In the genomic region with DNA sequence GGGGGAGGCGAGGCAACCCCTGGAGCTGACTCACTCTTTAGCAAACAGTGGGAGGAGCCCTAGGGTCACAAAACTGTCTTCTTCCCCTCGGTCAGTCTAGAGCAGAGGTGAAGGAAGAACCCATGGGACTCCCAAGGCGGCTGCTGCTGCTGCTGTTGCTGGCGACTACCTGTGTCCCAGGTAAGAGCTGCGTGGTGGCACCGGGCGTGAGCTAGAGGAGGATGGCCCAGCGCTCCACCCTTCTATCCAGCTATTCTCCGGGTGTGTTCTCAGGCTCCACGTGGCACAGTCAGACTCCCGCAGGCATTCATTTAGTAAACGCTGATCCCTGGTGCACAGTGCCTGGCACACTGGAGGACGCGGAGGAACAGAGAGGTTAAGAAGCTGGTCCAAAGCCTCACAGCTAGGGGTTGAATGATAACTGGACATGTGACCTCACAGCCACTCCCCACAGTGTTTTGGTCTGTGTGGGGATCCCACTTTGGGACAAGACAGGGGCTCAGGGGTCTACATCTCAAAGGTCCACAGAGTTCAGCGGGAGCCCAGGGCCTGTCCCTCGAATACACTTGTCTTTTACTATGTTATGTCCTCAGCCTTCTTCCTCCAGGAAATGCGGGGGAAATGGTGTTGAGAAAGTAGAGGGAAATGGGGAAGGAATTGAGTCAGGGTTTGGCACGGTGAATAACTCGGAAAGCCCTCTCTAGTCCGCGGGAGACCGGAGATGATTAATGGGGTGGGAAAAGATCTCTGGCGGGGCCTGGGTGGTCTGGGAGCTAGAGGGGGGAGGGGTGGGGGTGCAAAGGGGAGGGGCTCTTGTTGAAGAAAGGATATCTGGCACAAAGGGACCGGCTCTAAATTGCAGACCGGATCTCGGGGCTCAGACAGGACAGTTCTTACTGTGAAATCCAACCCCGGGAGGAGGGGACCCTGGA, we compare ENCODE assay signal across 8 mouse cellular contexts. TPM values are rescaled to one million over a fixed set of nuclear protein-coding genes. Genes with fewer than 3 reads are reported as not detected.
A peak's percentile ranks its signal among the peaks of the same experiment; 100 is the strongest.
DNase-seq lines count a peak whose midpoint lies in the region; ATAC-seq and TF ChIP-seq lines count a peak whose summit lies in the region.

A gene (plus strand): TSS at position 97 of the 932 bp plus-strand sequence.

- H3K4me3 ChIP-seq in heart, embryonic 10.5 days, result peak within 1 kb of the TSS; percentile 46
- peak within 1 kb of the TSS; percentile 43 for H3K4me3 ChIP-seq in kidney, embryonic 15.5 days (replicated peaks)
- peak within 1 kb of the TSS; percentile 33 for H3K4me3 ChIP-seq in stomach, embryonic 14.5 days (ENCODE audit: low read depth, low read length)
- no peak within 1 kb of the TSS; the same call in 1 of the 2 replicates for H3K4me3 ChIP-seq in layer of hippocampus, adult 2 months

- DNase-seq in CD8-positive naive resting alpha-beta T cell, adult 2 months (ENCODE audit: low read depth in 2 of 2, low spot score in 2 of 2), result peak; percentile 46 to 60
- DNase-seq in adrenal gland, postnatal 4 days (ENCODE audit: low spot score in 2 of 2), result no peak
- DNase-seq in heart, embryonic 10.5 days (ENCODE audit: low spot score), result no peak
- DNase-seq in lung, postnatal 25 days (ENCODE audit: low spot score), result peak; percentile 74
- DNase-seq in gastrocnemius, postnatal 25 days, result no peak
- DNase-seq in layer of hippocampus, adult 2 months (ENCODE audit: low spot score in 2 of 2), result no peak

- H3K4me2 ChIP-seq in kidney, embryonic 15.5 days, result peak within 1 kb of the TSS; percentile 62
- H3K4me2 ChIP-seq in stomach, embryonic 14.5 days (replicated peaks; ENCODE audit: low read depth, low read length), result peak within 1 kb of the TSS; percentile 57

- peak within 1 kb of the TSS; percentile 47; the same call in 1 of the 2 replicates for H3K9ac ChIP-seq in kidney, embryonic 15.5 days
- peak within 1 kb of the TSS; percentile 14; the same call in 1 of the 2 replicates for H3K9ac ChIP-seq in stomach, embryonic 14.5 days (replicated peaks; ENCODE audit: low read depth, low read length)

- peaks cover 21% of the 10 kb centered on the region for H3K4me1 ChIP-seq in heart, embryonic 10.5 days
- H3K4me1 ChIP-seq in kidney, embryonic 15.5 days, result peaks cover 39% of the 10 kb centered on the region
- H3K4me1 ChIP-seq in stomach, embryonic 14.5 days (ENCODE audit: control insufficient read depth, insufficient read depth, low read length), result peaks cover 13% of the 10 kb centered on the region; the same call in 1 of the 2 replicates

- H3K27me3 ChIP-seq in heart, embryonic 10.5 days (ENCODE audit: insufficient read depth, poor library complexity, severe bottlenecking), result peaks cover 31% of the 10 kb centered on the region; the same call in 1 of the 2 replicates
- no peaks in the 10 kb centered on the region for H3K27me3 ChIP-seq in kidney, embryonic 15.5 days
- no peaks in the 10 kb centered on the region for H3K27me3 ChIP-seq in stomach, embryonic 14.5 days (ENCODE audit: control insufficient read depth, insufficient read depth, low read length)

- no peaks in the 10 kb centered on the region for H3K9me3 ChIP-seq in heart, embryonic 10.5 days
- no peaks in the 10 kb centered on the region for H3K9me3 ChIP-seq in kidney, embryonic 15.5 days (replicated peaks)
- no peaks in the 10 kb centered on the region for H3K9me3 ChIP-seq in stomach, embryonic 14.5 days (ENCODE audit: control insufficient read depth, low read depth, low read length)

- TF ChIP-seq CTCF in layer of hippocampus, adult 2 months (conservative IDR thresholded peaks at IDR 0.05), result no peak

- ATAC-seq in kidney, embryonic 15.5 days (replicated peaks; ENCODE audit: low FRiP score), result peak; percentile 72
- ATAC-seq in stomach, embryonic 14.5 days (ENCODE audit: insufficient number of reproducible peaks, insufficient read depth, low FRiP score, low read depth), result peak; percentile 57

- no peaks in the 10 kb centered on the region for H3K36me3 ChIP-seq in heart, embryonic 10.5 days
- H3K36me3 ChIP-seq in kidney, embryonic 15.5 days, result 0 out of 2 replicates have a peak, but pooled peaks cover 8% of the 10 kb centered on the region
- no peaks in the 10 kb centered on the region for H3K36me3 ChIP-seq in stomach, embryonic 14.5 days (ENCODE audit: control insufficient read depth, insufficient read depth, low read length)

- WGBS in heart, embryonic 10.5 days, result 4% methylated on average over 27 of the region's 27 CpGs
- WGBS in kidney, embryonic 15.5 days, result 4% methylated on average over 27 of the region's 27 CpGs
- 3% methylated on average over 27 of the region's 27 CpGs for WGBS in stomach, embryonic 14.5 days

- H3K27ac ChIP-seq in heart, embryonic 10.5 days, result no peak within 1 kb of the TSS; the same call in 1 of the 2 replicates
- peak within 1 kb of the TSS; percentile 87 for H3K27ac ChIP-seq in kidney, embryonic 15.5 days
- peak within 1 kb of the TSS; percentile 62; the same call in 1 of the 2 replicates for H3K27ac ChIP-seq in stomach, embryonic 14.5 days (ENCODE audit: low read length)
- no peak within 1 kb of the TSS for H3K27ac ChIP-seq in layer of hippocampus, adult 2 months

RNA-seq across cellular contexts. Expression of the gene that starts here (rescaled TPM):
- 10 to 100 TPM; 11.9 to 13.1 TPM for total RNA-seq in adrenal gland, postnatal 4 days (2021)
- polyA plus RNA-seq in heart, embryonic 10.5 days (2016; fragmentation: Nextera tagmentation; extraction: Ambion mirVana), result 4.3 and 7.3 TPM in 2 replicates
- polyA plus RNA-seq in kidney, embryonic 15.5 days (2015; fragmentation: Nextera tagmentation; extraction: Ambion mirVana), result 14.4 and 15.3 TPM in 2 replicates
- polyA plus RNA-seq in stomach, embryonic 14.5 days (2014; fragmentation: Nextera tagmentation; extraction: Ambion mirVana), result 12.6 and 14.7 TPM in 2 replicates
- total RNA-seq in gastrocnemius, postnatal 25 days (2021), result under 1 TPM in 1 of 2 experiments, not detected in 1; 0.75 TPM
- total RNA-seq in layer of hippocampus, adult 2 months (2021), result under 1 TPM; 0.23 to 0.32 TPM

Comparison
In these comparisons a context has a peak if more than half of its experiments do, and no peak if none do; other contexts are left out.
1. RNA of the gene that starts here (total RNA-seq): 11.9 to 13.1 TPM in adrenal gland, postnatal 4 days; 0.75 TPM in gastrocnemius, postnatal 25 days and 0.23 to 0.32 TPM in layer of hippocampus, adult 2 months; every median in the first group is over 4 times any median in the second.
2. DNase-seq: peak in CD8-positive naive resting alpha-beta T cell, adult 2 months (2 of 2) and lung, postnatal 25 days (single experiment); none in adrenal gland, postnatal 4 days (0 of 2), heart, embryonic 10.5 days (single experiment), gastrocnemius, postnatal 25 days (single experiment) and layer of hippocampus, adult 2 months (0 of 2).
3. H3K27ac ChIP-seq: peak in kidney, embryonic 15.5 days (single experiment) and stomach, embryonic 14.5 days (single experiment); none in heart, embryonic 10.5 days (single experiment) and layer of hippocampus, adult 2 months (single experiment).